Mouse (Mus musculus) cerebellum, adult 2 months (tissue): ENCODE measurements at regions not wholly inside any gene's neighbourhood (a gene's known extent, or its start where the extent isn't known, plus 50 kb on each side); places are given as distances from the start of the nearest gene placed in this dataset.
A peak's percentile ranks its signal among the peaks of the same experiment; 100 is the strongest.

Source experiments
- DNase-seq, 2 experiments: peaks; one replicate each; pipeline ENCODE4 v3.0.0; 2021
- H3K27ac ChIP-seq: fragments of 200-500 bp; 2 replicates; pipeline ENCODE4 v1.5.1; 2012; ENCODE audit warnings: low read length, control low read depth, inconsistent platforms; ENCODE audit not compliant: insufficient read depth
- H3K27me3 ChIP-seq: fragments of 200-500 bp; 2 replicates; pipeline ENCODE4 v1.6.1; 2012; ENCODE audit warnings: inconsistent platforms, mild to moderate bottlenecking, low read length, moderate library complexity; ENCODE audit not compliant: control insufficient read depth, insufficient read depth
- H3K4me1 ChIP-seq: fragments of 200-500 bp; 2 replicates; pipeline ENCODE4 v1.6.1; 2011; ENCODE audit warnings: low read length; ENCODE audit not compliant: control insufficient read depth, insufficient read depth
- H3K4me3 ChIP-seq: fragments of 200-500 bp; replicated peaks from 2 replicates; pipeline ENCODE3; 2011; ENCODE audit warnings: mild to moderate bottlenecking, low read depth, low read length, control low read depth; ENCODE audit not compliant: insufficient read depth
- CTCF ChIP-seq: fragments of 200-500 bp; IDR thresholded peaks from 2 replicates; pipeline ENCODE4 v1.5.1; 2011; ENCODE audit warnings: low read depth, mild to moderate bottlenecking, control low read depth, low read length, moderate library complexity, borderline replicate concordance; ENCODE audit not compliant: insufficient read depth
- POLR2A ChIP-seq: fragments of 200-500 bp; IDR thresholded peaks from 2 replicates; pipeline ENCODE4 v1.6.1; 2011; ENCODE audit warnings: low read length, control low read depth, borderline replicate concordance; ENCODE audit not compliant: insufficient read depth
- WGBS: fragments of 180-500 bp; shearing (Covaris S2); methylation state at CpG from one replicate; pipeline ENCODE4 v1.1.7; 2018; 5-methylcytosine and 5-hydroxymethylcytosine counted together

DNA sequence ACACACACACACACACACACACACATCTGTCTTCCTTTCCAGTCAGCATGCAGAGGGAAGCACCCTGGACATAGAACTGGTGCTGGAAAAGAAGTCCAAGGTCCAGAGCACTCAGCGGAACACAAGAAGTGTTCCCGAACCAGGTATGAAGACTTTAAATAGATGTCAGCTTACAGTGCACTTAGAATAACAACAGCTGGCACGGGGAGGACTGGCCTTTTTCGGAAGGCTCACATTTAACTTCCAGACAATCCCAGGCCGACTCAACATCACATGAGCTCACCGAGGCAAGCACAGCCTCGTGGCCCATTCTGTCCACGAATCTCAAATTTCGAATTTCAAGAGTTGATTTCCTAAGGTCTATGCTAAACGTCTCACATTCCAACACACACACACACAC lies 70.9 kb upstream of the Slc25a33 start:
- WGBS, result 94% methylated on average over 10 of the region's 10 CpGs
- Histone ChIP-seq H3K27ac (no peak overlapping the region), H3K4me1 (no peaks in the 10 kb centered on the region; the same call in 1 of the 2 replicates), H3K4me3 (no peak overlapping the region), H3K27me3 (no peaks in the 10 kb centered on the region)
- TF ChIP-seq POLR2A (no peak), CTCF (no peak)
- no peak for DNase-seq

DNA sequence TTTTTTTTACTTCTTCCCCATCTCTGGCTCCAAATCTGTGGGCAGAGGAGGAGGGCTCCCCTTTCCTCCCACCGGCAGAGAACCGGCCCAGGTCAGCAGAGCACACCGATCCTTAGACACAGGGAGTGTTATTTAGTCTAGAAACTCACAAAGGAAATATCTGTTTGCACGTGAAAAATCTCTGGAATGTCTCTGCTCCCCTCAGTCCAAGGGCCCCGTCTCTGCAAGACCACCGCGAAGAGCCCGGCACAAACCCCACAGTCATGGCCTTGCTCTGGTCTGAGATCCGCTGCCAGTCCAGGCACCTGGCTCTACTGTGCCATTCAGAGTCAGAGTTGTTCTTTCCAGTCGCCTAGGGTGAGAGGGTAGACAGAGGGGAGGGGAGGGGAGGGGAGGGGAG lies 69.7 kb upstream of the Slc25a33 start:
- no peaks in the 10 kb centered on the region; the same call in 1 of the 2 replicates for H3K4me1 ChIP-seq
- DNase-seq, result no peak
- no peaks in the 10 kb centered on the region for H3K27me3 ChIP-seq
- TF ChIP-seq POLR2A (no peak), CTCF (no peak)
- H3K4me3 ChIP-seq, result no peak overlapping the region
- WGBS, result 61% methylated on average over 9 of the region's 10 CpGs
- no peak overlapping the region for H3K27ac ChIP-seq

DNA sequence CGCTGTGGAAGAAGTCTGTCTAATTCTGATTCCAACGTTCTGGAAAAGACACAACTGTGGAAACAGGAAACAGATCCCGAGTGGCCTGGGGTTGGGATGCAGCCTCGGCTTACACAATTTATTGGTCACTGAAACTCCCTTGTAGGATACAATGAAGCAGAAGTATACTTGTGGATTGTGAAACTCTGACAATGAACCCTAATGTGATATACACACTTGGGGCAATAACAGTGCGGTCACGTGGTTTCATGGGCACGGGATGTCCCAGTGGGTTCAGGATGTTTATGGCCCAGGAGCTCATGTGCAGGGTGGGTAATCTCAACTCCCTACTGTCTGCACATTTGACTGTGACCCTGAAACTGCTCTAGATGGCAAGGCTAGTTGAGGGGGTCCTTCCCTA lies 68.8 kb upstream of the Slc25a33 start:
- 89% methylated on average over 7 of the region's 7 CpGs for WGBS
- no peak overlapping the region for H3K27ac ChIP-seq
- H3K4me1 ChIP-seq, result no peaks in the 10 kb centered on the region; the same call in 1 of the 2 replicates
- H3K4me3 ChIP-seq, result no peak overlapping the region
- no peaks in the 10 kb centered on the region for H3K27me3 ChIP-seq
- TF ChIP-seq POLR2A (no peak), CTCF (no peak)
- no peak for DNase-seq

DNA sequence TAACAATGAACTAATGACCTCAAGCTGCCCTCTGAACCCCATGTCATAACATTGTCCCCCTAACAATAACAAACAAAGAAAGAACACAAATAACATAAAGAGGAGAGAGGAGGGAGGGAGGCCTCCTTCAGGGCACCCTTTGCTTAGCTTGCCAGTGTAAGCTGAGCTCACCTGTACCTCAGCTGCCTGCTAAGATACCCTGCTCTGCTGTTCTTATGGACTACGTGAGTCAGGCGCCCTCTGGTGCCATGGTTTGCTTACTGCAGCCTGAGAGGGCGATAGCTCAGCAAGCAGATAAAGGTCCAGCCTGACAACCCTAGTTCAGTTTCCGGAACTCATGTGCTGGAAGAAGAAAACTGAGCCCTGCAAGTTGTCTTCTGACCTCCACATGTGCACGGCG lies 67.8 kb upstream of the Slc25a33 start:
- no peak overlapping the region for H3K27ac ChIP-seq
- 74% methylated on average over 6 of the region's 6 CpGs for WGBS
- peak; percentile 36 for TF ChIP-seq CTCF
- TF ChIP-seq POLR2A, result no peak
- no peaks in the 10 kb centered on the region; the same call in 1 of the 2 replicates for H3K4me1 ChIP-seq
- DNase-seq, result no peak
- H3K27me3 ChIP-seq, result no peaks in the 10 kb centered on the region
- no peak overlapping the region for H3K4me3 ChIP-seq

DNA sequence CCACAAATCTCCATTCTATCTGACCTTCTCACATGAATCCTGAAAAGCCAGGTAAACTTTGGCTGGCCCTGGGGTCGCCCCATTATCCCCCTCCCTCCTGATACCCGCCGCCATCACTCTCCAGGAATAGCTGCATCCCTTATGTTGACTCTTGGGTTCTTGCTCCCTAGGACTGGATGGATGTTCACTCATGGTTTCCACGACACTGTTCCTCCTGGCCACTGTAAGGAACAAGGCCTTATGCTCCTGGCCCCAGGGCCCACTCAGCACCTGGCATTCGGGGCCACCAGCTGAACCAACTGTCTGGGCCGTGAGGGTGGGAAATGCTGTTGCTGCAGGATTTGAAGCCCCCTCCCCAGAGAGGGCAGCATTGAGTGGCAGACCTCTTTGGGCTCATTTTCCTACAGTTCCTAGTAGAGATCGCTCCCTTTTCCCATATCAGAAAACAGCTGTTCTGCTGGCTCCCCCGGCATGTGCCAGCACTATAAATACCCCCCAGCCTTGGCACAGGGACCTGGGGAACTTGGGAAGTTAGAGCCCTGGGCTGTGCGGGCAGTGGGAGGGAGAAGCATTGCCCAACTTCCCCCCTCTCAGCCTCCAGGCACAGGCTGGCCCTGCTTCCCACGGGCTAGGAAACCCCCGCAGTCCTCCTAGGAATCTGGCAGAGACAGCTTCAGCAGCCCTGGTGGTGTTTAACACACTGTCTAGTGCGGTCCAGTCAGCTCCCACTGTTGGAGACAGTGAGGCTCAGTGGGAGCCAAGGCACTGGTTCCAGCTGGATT lies 66.6 kb upstream of the Slc25a33 start:
- TF ChIP-seq CTCF (no peak), POLR2A (no peak)
- no peak for DNase-seq
- H3K4me3 ChIP-seq, result no peak overlapping the region
- WGBS, result 45% methylated on average over 12 of the region's 12 CpGs
- H3K4me1 ChIP-seq, result no peaks in the 10 kb centered on the region; the same call in 1 of the 2 replicates
- no peaks in the 10 kb centered on the region for H3K27me3 ChIP-seq
- no peak overlapping the region for H3K27ac ChIP-seq

DNA sequence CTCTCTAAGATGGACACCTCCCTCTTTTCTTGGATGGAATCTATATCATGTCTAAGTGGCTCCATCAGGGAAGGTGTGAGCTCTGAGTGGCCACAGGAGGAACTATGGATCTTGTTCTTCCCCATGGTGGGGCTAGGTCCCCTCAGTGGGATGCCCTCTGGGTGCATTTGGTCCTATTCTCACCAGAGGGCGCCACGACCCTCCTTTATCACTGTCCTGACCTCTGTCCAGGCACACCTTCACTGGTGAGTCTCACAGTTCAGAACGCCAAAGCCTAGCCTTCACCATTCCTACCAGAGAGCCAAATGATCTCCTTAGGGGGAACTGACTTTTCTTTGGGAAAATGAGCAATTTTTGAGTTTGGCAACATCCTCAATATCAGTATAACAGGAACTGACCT lies 64.6 kb upstream of the Slc25a33 start:
- WGBS, result 33% methylated on average over 3 of the region's 3 CpGs
- no peaks in the 10 kb centered on the region for H3K27me3 ChIP-seq
- no peak overlapping the region for H3K27ac ChIP-seq
- TF ChIP-seq CTCF (peak; percentile 57), POLR2A (no peak)
- no peaks in the 10 kb centered on the region; the same call in 1 of the 2 replicates for H3K4me1 ChIP-seq
- no peak overlapping the region for H3K4me3 ChIP-seq
- peak in 1 of 2 experiments; percentile 25 for DNase-seq

DNA sequence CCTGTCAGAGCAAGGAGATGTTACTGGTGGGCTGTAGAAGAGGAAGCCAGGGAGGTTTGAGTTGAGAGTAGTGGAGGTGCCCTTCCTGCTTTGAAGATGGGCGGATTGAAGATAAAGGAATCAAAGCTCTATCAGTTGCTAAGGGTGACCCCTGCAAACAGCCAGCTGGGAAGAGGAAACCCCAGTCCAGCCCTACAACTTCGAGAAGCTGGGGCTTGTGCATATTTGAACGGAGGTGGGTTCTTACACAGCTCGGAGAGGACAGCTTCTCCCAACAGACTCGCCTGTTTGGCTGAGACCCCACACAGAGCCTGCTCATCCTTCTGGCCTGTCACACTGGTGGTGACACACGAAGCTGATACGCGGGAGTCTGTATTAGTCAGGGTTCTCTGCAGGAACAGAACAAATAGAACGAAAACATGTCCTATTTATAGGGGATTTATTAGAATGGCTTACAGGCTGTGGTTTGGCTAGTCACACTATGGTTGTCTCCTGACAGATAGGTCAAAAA lies 60.6 kb upstream of the Slc25a33 start:
- no peak overlapping the region for H3K27ac ChIP-seq
- H3K4me1 ChIP-seq, result no peaks in the 10 kb centered on the region
- WGBS, result 55% methylated on average over 9 of the region's 9 CpGs
- no peak for DNase-seq
- no peak overlapping the region for H3K4me3 ChIP-seq
- H3K27me3 ChIP-seq, result no peaks in the 10 kb centered on the region
- no peak for TF ChIP-seq CTCF
- TF ChIP-seq POLR2A, result no peak
